Mouse (Mus musculus): ENCODE measurements around the gene Ube3c.

Ube3c gene

GRCm38 (mm10) chr5:29674305-29674704 is 105.3 kb downstream of the Ube3c start:
- no peak for DNase-seq

DNA sequence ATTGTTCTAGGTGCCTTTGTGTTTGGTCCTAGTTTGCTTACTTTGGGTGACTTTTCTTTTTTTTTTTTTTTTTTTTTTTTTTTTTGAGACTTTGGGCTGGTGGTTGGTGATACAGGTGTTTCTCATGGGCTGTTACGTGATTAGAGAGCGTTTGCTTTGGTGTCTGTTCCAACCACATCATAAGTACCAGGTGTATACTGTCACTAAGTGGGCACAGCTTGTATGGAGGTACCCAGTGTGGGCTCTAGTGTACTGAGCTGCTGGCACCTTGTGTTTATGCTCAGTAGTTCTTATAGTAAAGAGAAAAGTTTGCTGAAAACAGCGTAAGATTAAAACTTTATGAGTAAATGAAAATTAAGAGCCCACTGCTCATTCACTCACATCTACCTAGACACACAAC is 107.4 kb downstream of the Ube3c start:
- DNase-seq = no peak

DNA sequence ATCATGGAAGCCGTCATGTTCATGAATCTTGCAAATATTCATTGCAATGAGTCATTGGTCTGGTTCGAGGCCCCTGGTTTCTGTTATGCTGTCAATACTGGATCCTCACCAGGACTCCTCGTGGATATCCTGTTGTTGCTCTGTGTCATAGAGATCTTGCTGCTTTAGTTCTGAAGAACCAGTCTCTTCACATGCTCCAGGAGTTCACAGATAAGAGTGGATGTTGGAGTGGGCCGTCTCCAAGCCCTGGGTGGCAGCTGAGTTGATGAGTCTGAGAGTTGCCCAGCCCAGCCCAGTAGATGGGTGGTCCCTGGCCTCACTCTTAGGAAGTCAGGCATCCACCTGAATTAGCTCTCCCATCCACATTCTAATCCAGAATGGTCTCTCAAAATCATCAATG is 116.0 kb downstream of the Ube3c start:
- DNase-seq = no peak

DNA sequence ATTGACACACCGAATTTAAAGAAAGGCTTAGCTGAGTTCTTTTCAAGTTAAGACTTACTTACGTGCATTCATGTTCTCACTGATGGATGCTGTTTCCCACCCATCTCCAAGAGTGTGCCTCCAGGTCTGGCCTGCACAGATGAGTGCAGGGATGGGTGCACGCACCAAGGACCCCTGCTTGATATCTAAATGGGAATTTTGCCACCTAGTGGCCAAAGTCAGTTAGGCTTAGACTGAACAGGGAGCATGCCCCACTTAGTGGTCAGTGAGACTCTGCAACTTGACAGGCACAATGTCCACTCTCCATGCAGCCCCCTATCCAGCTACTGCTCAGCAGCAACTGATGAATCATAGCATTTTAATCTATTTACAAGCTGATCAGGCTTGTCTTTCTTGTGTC is 118.6 kb downstream of the Ube3c start:
- DNase-seq = peak; percentile 32 to 35

- no peak for DNase-seq
Measured at GRCm38 (mm10) chr5:29688352-29688751, 119.3 kb downstream of the Ube3c start.

- DNase-seq = no peak
Measured at GRCm38 (mm10) chr5:29698493-29698892, 129.5 kb downstream of the Ube3c start.

- no peak for DNase-seq
Measured at GRCm38 (mm10) chr5:29699520-29700202, 130.6 kb downstream of the Ube3c start.

DNA sequence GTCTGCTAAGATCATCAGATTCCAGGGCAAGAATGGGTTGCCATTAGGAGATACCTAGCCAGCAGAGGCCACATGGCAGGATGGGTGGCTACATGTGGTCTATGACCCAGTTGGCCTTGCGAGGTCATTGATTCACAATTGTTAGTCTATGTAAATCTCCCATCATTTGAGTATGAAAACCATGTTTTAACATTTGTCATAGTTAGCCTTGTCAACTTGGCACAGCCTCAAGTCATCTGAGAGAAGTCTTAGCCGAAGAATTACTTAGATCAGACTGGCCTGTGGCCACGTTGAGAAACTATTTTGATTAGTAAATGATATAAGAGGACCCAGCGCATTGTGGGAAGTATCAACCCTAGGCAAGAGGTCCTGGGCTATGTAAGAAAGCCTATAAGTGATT is 138.2 kb downstream of the Ube3c start:
- DNase-seq = no peak

GRCm38 (mm10) chr5:29708258-29708657 is 139.2 kb downstream of the Ube3c start:
- DNase-seq = no peak

- no peak for DNase-seq
Measured at GRCm38 (mm10) chr5:29711631-29712030, 142.6 kb downstream of the Ube3c start.

DNA sequence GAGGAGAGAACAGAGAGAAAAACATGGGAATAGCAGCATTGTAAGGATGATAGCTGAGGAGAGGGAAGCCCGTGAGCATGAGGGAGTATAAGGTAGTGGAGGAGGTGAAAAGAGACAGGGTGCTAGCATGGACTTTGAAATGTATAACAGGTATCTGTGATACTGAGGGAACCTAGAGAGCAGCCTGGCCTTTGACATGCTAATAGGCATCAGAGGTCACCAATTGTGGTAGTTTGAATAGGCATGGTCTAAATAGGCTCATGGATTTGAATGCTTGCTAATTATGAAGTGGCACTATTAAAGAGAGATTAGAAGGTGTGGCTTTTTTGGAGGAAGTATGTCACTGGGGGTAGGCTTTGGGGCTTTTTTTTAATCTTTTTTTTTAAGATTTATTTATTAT is 143.9 kb downstream of the Ube3c start:
- DNase-seq = no peak

- DNase-seq = no peak
Measured at GRCm38 (mm10) chr5:29721159-29721558, 152.1 kb downstream of the Ube3c start.

DNA sequence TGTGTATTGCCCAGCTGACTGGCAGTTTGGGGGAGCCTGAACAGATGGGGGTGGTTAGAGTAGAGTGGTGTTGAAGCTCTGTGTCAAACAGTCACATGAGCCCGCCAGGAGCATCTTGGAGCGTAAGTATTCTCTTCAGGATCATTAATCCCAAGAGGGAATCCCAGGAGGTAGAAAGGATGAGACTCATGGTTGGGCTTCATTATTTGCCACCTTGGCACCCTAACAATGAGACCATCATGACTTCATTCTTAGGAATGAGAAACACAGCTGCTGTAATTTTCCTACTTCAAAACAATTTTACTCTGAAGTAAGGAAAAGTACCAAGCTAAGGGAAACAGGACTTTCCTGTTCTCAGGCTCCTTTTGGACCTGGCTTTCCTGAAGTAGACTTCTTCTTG is 156.3 kb downstream of the Ube3c start:
- DNase-seq = no peak
